Mouse (Mus musculus) heart, postnatal 14 days (tissue): ENCODE results near the gene Cd109. TPM values are rescaled to one million over a fixed set of nuclear protein-coding genes. Genes with fewer than 3 reads are reported as not detected.

Source experiments
- DNase-seq, 2 experiments: peaks; one replicate each; pipeline ENCODE4 v3.0.0; 2021 to 2022
- intact Hi-C: fragments of 180-260 bp; cut with DNase I; formaldehyde crosslinking; loops from one replicate; pipeline ENCODE4 v1.15.1; 2025
- long read RNA-seq, 2 experiments: library from polyadenylated mRNA; stranded (forward); transcript quantifications; one replicate each; pipeline ENCODE4 v2.0.0; 2021
- total RNA-seq, 2 experiments: library from RNA; stranded (reverse); gene quantifications; 2 replicates each; pipeline ENCODE4 v1.2.3; 2021

Gene Cd109
- total RNA-seq, result 1 to 10 TPM; 7.0 to 7.1 TPM
- long read RNA-seq, experiment 1, result 0 reads
- long read RNA-seq, experiment 2, full-length matches to known transcripts, result 3 of 4 reads
- long read RNA-seq, experiment 2, partial matches to known transcripts, result 1 of 4 reads
- long read RNA-seq, experiment 2, other reads (novel, unspliced or antisense), result 0 of 4 reads

DNA sequence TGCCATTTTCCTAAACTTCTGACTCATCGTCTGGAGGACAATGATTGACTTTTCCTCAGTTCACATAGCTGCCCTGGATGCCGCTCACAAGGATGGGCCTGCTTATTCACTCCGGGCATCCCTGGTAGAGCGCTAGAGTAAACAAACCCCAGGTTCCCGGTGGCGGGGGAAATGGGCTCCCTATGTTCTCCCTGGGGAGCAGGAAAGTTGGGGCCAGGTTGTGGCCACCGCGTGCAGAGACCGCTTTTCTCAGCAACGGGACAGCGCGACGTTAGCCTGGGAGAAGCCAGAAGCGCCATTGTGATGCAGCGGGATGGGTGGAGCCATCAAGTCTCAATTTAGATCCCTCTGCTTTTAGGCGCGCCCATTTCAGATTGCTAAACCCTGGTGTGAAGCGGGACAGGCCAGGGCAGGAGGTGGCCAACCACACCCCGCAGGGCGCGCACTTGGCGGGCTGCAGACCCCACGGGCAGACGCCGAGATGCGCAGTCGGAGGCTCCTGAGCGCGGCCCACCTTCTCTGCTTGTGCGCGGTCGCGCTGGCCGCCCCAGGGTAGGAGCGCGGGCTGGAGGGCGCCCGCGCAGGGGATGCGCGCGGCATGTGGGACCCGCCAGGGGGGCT is at the start of gene Cd109:
TSS of gene Cd109 (plus strand) at position 146 of the 621 bp plus-strand sequence.
- peak; percentile 47 for DNase-seq
- intact Hi-C loops, result no loop called here

DNA sequence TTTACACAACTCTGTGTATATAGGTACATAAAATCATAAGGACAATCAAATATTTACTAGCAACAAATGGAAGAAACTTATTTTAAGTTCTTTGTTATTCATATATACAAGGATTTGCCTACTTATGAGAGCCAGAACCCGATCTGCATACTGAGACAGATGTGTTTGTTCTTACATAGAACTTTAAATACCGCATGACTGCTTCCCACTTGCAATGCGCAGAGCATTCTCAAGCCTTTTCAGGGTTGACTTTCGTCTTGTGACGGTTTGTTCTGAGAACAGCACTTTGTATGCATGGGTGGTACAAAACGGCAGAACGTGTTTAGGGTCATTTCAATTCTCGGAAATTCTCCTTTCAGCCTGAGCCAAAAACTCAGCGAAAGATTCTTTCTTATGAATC is 45.4 kb upstream of the Cd109 start:
- intact Hi-C loops, result no loop called here
- DNase-seq, result no peak

DNA sequence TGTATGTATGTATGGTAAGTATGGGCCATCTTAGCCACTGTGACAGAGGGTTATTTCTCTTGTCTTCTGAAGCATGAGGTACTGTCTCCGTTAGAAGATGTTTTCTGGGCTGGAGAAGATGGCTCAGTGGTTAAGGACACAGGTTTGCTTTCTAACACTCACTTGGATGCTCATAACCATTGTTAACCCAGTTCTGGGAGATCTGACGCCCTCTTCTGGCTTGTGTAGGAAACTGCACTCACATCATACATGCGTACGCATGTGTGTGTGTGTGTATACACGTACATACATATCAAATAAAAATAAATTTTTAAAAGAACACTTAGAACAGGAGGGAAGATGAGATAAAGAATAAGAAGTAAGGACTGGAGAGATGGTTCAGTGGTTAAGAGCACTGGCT is 38.9 kb upstream of the Cd109 start:
- intact Hi-C loops, result no loop called here
- no peak for DNase-seq

DNA sequence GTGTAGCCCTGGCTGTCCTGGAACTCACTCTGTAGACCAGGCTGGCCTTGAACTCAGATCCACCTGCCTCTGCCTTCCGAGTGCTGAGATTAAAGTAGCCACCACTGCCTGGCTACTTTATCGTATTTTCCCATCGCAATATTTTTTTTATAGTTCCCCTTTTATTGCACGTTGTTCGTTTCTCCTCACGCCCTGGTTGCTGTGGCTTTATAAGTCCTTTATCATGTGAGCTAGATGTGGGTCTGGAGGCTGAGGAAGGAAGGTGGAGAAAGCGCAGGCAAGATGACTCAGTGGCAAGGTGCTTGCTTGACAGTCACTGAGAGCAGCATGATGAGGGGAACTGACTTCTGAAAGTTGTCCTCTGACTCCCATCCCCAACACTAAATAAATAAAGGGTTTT is 36.5 kb upstream of the Cd109 start:
- intact Hi-C loops, result no loop called here
- DNase-seq, result no peak

DNA sequence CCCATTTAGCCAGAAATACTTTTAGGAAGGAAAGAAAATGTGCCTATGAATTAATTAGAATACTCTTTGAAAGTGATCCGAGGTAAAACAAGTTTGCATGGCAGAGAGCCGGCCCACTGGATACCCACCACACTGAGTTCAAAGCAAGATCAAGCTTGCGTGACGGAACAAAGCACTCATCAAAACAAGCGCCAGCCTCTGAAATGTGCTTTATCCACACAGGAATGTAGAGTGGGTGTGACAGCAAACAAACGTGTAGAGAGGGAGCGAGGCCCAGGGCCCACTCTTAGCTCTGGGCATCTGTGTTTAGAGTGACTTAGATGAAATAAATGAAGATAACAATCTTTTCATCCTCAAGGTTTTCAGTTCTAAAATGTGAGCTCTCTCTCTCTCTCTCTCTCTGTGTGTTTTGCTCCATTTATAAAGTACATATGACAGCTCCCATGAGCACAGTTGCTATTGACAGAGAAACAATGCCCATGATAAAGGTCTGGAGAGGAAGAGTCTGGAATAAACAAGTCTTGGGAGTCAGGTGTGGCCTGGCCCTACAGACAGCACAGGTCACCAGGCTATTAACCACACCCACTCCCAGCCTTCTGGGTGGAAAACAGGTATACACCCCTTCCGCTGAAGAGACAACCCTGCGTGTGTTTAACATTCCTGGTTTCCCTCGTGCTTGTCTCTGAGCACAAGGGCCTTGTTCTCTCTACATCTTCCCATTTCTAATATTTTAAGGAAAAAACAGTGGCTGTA is 35.5 kb upstream of the Cd109 start:
- intact Hi-C loops, result no loop called here
- DNase-seq, result no peak

DNA sequence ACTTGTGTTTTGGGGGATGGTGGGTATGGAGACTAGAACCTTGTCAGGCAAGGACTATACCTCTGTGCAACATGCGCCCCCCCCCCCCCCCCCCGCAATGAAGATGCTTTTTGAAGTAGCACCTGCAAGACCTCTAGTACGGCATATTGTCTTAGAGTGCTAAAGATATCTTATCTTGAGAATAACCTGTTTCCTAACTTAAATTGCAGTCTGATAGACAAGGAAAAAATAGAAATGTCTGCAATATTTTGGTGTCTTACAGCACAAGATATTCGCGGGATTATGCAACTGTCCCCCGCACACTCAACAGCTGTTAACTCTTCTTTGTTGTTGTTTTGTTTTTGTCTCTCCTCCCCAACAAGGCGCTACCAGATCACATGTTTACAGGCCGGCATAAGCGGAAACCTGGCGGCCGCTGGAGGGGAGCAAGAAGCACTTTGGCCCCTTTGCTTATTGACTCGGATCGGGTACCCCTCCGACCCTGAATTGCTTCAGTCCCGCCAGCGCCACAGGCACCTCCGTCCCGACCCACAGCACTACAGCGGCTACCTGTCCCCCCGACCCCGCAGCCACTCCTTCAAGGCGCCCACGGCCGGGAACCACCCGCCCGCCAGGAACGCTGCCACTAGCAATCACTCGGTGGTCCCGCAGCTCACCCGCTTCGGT is 28.0 kb upstream of the Cd109 start:
- DNase-seq, result peak in 1 of 2 experiments; percentile 43
- intact Hi-C loops, result no loop called here

DNA sequence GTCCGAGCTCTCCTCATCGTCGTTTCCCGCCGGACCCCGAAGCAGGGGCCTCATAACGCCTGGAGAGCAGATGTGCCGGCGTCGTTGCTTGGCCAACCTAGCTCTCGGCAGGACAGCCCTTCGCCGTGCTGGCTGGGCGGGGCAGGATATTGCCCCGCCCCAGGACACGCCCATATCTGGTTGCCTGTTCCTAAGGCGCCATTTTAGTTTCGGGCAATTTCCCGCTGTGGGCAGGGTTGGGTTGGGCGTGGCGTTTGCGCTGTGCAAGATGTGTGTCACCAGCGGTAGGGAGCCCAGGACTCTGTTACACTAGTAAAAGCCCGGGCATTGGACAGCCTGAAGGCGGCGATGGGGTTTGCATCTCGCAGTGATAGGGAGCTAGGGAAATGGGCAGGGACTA is 27.4 kb upstream of the Cd109 start, which contains the start of gene Slc17a5:
TSS of gene Slc17a5 (minus strand) at position 128 of the 400 bp plus-strand sequence.
- DNase-seq, result peak; percentile 93 to 97
- intact Hi-C loops, result no loop called here

DNA sequence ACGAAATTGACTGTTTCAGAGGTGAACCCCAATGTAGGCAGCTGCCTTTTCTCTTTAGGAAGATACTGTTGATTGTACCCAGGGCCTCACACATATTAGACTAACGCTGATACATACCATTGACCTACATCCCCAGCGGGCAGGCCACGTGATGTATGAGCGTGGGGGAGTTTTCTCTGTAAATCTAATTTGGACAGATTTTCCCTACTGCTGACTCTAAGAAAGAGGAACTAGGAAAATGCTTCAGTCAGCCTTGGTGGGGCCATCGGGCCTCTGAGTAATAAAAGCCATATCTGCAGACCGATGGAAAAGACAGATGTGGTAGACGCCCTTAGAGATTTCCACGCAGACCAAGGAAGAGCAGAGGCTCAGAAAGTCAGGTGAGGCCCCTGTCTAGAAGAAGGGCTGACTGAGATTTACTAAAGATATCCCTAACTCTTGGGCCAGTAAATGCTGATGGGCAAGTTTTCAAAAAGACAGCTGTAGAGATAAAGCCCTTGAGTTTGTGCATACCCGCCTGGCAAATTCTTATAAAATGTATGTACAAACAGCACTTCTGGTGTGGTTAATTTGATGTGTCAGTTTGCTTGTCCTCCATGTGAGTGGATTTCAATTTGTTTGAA is 26.8 kb upstream of the Cd109 start:
- intact Hi-C loops, result no loop called here
- peak; percentile 22 to 35 for DNase-seq

DNA sequence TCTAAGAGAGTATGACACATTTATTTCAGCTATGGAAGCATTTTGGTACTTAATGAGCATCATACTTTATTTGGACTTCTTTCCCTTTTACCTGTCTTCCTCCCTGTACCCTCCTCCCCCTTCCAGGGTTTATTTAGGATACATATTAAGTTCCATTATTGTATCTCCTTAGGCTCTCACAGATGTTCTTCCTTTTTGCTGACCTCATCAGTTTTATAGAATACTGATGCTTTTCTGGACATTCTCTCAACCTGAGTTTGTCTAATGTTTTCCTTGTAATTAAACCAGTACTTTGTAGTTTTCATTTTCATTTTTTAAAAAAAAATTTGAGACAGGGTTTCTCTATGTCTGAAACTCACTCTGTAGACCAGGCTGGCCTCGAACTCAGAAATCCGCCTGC is 24.9 kb upstream of the Cd109 start:
- no peak for DNase-seq
- intact Hi-C loops, result no loop called here

DNA sequence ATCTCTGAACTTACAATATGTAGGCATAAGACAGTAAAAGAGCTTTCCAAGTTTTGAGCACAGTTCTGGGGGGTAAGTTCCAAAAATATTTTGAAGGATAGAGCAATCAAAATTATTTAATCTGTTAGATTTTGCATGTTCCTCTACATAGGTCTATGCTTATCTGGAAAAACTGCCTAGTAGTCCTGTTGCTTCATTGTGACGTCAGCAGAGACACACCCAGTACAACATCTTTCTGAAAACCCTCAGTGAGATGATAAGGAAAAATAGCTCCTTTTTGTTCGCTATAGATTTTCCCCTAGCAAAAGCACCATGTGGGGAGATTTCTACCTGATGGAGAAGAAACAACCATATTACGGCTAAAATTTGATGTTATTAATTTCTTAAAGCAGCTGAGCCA is 20.1 kb upstream of the Cd109 start:
- DNase-seq, result no peak
- intact Hi-C loops, result no loop called here

DNA sequence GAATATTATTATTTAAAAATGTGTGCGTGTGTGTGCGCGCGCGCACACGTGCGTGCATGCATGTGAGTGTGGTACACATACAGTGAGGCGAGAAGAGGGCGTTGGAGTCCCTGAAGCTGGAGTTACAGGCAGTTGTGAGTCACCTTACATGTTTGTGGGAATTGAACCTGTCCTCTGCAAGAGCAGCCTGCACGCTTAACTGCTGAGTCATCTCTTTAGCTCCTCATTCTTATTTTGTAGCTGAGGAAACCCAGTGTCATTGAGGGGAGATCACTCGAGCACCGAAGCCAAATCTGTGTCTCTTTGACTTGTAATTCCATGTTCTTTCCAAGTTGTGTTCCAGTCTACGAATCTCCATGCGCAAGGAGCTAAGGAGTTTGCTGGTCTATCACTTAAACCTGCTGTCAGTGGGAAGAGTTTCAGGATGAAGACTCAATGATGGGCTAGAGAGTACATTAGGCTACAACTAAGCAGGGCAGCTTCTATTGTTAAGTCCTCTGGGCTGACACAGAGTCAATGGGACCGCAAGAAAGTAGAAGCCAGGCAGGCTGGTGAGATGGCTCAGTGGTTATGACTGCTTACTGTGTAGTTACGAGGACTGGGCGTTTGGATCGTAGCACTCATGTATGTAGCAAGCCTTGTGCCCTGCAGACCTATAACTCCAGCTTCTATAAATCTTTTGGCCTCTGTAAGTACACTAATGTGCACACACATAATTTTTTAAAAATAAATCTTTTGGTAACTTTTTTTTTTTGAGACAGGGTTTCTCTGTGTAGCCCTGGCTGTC is 19.4 kb upstream of the Cd109 start:
- intact Hi-C loops, result no loop called here
- no peak for DNase-seq

DNA sequence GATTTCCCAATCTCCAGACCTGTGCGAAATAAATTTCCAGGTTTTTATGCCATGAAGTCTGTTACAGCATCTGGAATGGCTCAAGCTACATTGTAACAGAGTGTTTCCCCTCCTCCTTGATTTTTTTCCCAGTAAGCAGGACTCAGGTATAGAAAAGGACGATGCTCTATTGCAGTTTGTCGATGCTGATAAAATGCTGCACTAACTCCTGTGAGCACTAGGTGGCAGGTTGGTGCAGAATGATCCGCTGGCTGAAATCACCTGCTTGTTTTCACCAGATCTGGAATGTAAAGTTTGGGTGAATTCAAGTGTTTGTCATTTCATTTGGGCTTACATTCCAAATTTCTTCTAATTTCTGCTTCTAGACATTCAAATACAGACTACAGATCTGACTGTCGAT is 18.5 kb upstream of the Cd109 start:
- intact Hi-C loops, result no loop called here
- DNase-seq, result peak; percentile 31 to 53

DNA sequence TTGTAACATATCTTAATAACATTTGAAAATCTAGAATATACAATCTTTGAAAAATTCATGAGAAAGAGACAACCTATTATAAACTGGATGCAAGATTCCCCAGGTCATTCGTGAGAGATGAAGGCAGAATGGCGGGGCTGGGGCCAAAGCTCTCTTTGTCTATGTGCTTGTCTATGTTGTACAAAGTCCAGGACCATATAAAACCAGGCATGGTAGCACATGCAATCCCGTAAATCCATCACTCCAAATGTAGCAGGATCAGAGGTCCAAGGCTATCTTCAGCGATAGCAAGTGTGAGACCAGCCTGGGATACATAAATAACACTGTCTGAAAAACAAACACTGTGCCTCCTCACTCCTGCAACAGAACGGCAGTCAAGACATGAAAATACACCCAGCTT is 15.4 kb upstream of the Cd109 start:
- intact Hi-C loops, result no loop called here
- no peak for DNase-seq

DNA sequence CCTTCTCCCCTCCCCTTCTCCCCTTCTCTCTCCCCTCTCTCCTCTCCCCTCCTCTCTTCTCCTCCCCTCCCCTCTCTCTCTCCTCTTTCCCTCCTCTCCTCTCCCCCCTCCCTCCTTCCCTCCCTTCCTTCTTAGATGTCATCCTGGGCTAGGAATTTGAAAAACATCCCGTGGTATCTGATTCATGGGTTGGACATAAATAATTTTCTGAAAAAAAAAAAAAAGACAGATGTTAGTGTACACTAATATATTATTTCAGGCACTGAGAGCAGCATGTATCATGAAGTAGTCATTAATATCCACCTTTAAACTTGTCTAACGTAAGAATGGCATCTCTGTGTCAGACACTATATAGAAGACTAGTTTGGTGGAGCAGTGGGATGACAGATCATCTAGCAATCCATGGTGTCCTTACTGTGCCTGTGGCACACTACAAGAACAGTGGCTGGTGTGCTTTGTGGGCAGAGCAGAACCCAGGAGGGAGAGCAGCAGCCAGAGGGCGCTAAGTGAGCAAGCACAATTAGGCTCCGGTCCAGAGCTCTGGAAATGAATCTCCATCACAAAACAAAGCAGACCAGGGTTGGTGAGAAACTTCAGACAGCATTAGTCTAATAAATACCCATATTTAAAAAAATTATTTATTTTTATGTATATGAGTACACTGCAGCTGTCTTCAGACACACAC is 14.2 kb upstream of the Cd109 start:
- DNase-seq, result peak; percentile 30 to 55
- intact Hi-C loops, result loop anchor here (1.0 kb wide), 1 partner anchor 29 kb away; no protein-coding TSS in a partner anchor

DNA sequence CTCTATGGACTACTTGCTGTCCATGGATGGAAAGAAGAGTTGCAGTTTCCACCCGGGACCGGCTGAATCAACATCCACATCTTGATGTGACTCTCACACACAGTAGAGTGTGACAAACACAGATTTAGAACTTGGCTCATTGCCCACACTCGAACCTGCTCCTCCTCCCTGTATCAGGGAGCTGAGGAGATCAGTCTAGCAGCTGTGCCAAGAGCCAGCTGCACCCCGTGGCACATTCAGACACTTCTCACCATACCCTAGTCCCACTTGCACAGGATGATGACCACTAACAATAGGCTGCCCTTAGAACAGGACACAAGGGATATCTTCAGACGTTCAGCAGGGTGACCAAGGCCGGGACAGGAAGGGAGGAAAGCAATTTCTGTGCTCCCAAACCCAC is 1.1 kb upstream of the Cd109 start:
- intact Hi-C loops, result no loop called here
- DNase-seq, result peak in 1 of 2 experiments; percentile 18

DNA sequence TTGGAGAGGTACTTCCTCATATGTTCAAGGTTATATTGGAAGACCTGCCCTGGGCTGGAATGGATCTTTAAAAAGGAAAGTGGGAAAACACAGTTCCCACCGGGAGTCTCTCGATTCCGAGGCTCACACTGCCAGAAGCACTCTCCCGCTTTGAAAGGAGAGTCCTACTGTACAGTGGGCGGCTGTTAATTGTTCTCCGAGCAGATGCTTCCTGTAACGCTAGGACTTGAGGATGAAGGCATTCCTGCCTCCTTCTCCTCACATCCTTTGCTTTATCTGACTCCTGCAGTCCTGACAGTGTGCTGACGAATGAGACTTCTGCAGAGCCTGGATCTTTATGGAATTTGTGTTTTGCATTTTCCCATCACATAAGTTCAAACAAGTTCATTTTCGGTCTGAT is 3.9 kb downstream of the Cd109 start:
- DNase-seq, result peak; percentile 6 to 29
- intact Hi-C loops, result no loop called here

DNA sequence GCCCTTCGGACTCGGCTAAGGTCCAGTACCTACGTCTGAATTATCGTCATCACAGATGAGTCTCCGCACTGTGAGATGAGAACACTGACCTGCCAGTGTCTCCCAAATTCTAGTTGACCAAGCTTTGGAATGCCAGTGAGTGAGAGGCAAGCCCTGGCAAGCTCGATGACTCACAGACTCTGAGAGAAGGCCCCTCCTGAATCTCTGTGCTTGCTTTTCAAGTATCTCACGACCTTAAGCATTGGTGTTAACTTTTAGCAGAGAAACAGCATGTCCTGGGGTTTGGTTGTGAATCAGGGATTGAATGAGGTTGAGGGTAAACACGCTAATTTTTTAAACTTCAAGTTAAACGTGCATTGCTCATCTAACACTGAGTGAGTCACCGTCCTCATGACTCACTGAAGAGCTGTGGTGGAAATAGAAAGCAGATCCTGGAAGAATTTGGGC is 8.0 kb downstream of the Cd109 start:
- intact Hi-C loops, result no loop called here
- no peak for DNase-seq

DNA sequence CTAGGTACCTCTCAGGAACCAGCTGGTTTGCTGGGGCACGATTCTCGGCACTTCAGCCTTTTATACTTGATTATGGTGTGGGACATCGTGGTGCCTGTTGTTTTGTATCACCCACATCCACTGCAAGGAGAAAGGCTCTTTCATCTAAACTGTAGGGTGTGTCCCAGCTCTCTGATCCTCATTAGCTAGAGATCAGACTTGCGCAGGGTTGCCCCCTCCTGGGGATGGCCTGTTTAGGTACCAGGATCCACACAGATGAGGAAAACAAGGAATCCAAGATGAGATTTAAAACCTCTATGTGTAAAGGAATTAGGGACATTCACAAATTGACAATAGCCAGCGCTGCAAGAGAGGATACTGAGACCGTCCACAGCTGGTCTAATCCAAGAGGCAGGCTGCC is 14.6 kb downstream of the Cd109 start:
- peak; percentile 16 to 19 for DNase-seq
- intact Hi-C loops, result loop anchor here (1.0 kb wide), 1 partner anchor 29 kb away; no protein-coding TSS in a partner anchor

DNA sequence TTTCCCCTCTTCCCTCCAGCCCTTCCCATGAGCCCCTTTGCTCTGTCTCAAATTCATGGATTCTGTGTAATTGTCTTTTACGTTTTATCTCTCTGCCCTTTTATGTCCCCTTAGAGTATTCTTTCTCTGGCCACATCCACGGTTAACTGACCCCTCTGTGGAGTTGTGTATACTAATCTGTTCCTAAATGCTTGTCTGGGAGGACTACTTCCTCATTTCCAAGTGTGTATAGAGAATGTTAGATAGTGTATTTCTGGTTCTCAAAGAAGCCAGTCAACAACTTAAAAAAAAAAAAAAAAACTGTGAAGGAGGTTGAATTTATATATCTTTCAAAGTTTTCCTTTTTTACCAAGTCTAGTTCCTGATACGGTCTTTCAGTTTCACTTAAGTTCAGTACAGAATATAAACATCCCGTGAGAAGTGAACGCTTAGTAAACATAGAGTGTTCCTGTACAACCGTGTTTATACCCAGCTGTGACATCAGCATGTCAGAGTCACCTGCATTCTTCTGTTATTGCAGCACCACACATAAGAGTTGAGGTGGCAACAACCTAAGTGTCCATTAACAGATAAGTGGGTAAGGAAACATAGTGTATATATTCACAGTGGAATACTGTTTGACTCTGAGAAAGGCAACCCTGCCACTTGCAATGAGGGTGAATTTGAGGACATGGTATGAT is 16.5 kb downstream of the Cd109 start:
- no peak for DNase-seq

More for the DNA sequence above, 16.5 kb downstream of the Cd109 start:
- intact Hi-C loops, result no loop called here
